Mouse (Mus musculus): ENCODE measurements around the gene Glud1. TPM values are rescaled to one million over a fixed set of nuclear protein-coding genes. Genes with fewer than 3 reads are reported as not detected.
"Not testable (repeated sequence)": the region's sequence is repeated elsewhere in the genome, so short reads cannot be mapped to it uniquely, and the experiment has no call there.

The Glud1 gene
- total RNA-seq, 2 experiments from 2014 or later = 279 to 296 TPM

DNA sequence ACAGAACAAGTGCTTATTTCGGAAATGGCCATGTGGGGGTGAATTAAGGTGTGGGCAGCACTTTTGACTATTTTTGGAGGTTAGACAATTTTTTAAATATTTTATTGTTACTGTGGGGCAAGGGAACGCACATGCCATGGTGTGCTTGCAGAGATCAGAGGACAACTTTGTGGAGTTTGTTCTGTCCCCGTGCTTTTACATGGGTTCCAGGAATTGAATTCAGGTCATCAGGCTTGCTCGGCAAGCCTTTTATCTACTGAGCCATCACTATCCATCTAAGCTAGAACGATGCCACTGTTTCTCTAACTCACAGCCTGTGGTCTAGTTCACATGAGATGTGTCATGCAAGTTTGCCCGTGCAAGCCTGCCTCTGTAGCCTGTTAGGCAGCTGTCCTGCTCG lies 37.8 kb downstream of the Glud1 start:
- DNase-seq (ENCODE audit: low spot score in 2 of 2) = no peak

- no peak for DNase-seq (ENCODE audit: low spot score in 2 of 2)
These were observed 38.5 kb downstream of the Glud1 start for GRCm38 (mm10) chr14:34349007-34349406.

- DNase-seq (ENCODE audit: low spot score in 2 of 2) = no peak
These were observed 41.1 kb downstream of the Glud1 start for GRCm38 (mm10) chr14:34351660-34352059.

DNA sequence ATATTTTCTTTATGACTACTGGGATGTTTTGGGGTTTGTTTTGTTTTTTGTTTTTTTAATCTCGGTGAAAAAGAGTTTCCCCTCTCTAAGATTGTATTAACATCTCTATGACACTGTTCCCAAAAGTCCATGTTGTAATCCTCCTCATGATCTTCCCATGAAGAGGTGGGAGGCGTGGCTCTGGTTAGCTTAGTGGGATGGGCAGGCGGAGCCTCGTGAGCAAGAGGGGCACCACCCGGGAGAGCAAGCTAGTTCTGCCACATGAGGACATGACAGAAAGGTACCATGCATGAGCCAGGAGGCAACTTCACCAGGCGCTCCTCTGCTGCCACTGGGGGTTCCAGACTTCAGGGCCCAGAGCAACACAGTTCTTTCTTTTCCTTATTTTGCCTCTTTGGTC lies 42.0 kb downstream of the Glud1 start:
- no peak for DNase-seq (ENCODE audit: low spot score in 2 of 2)

GRCm38 (mm10) chr14:34353326-34353725 lies 42.8 kb downstream of the Glud1 start:
- DNase-seq (ENCODE audit: low spot score in 2 of 2) = no peak

GRCm38 (mm10) chr14:34354456-34354855 lies 43.9 kb downstream of the Glud1 start:
- DNase-seq (ENCODE audit: low spot score in 2 of 2) = no peak

DNA sequence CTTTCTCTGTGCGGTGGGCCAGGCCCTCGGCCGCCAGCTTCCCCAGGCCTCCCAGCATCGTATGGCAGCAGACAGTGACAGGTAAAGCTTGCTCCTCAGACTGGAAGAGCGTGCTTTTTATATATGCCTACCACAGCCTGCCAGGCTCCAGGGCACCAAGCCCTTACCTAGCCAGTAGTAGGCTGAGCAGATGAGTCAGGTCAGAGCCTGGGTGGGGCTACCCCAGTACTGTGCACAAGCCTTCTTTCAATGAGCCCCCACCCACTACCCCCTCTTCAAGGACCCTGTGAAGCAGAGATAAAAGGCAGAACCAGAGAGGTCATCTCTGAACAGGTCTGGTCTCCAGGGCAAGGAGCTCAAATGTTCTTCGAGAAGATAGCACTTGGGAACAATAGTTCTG lies 44.8 kb downstream of the Glud1 start, which contains the start of gene Fam25c:
Fam25c (minus strand) TSS at position 133 of the 400 bp plus-strand sequence.
- DNase-seq (ENCODE audit: low spot score in 2 of 2) = no peak

DNA sequence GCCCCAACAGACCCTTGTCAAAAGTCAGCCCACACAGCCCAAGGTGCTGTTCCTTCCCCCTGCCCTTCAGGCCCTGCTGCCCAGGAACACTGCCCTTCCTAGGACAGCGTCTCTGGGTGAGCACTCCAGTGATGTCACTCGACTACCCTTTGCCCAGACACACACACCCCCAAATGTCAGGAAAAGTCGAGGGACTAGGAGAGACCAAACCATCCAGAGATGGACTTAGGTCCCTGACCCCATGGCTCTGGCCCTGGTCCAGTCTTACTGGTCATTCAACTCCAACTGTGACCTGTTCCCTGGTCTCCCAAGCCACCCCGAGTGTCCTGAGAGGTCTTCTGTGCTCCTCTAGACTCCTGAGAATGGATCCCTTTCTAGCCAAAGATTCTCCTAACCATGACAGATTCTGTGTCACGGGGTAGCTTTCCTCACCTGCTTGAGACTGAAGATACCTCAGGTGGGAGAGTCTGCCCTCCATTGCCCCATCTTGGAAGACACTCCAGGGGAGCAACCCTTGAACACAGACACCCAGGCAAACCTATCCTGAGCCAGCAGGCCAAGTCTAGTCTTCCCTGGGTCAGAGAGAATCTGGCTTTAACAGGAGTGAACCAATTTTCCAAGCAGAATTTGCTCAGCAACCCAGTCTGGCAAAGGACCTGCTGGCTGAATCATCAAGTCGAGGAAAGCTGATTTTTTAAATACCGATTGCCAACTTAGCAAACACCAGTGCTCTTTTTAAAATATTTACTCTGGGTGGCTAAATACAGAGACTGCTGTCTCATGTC lies 47.3 kb downstream of the Glud1 start:
- peak; percentile 9 to 57 for DNase-seq (ENCODE audit: low spot score in 2 of 2)

- no peak for DNase-seq (ENCODE audit: low spot score in 2 of 2)
These were observed 49.2 kb downstream of the Glud1 start for GRCm38 (mm10) chr14:34359676-34360244.

DNA sequence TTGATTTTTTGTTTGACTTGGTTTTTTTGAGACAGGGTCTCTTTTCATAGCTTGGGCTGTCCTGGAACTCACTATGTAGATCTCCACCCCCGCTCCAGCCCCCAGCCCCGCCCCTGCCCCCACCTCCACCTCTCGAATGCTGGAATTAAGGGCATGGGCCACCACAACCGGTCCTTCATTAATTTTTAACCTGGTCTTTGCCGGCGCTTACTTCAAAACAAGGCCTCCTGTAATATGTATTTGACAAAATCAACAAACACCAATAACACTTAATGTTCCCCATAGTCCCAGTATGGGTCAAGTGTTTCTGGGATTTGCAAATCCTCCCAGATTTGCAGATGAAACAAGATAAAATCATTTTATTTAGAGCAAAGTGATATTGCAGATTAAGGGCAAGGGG lies 49.7 kb downstream of the Glud1 start:
- DNase-seq (ENCODE audit: low spot score in 2 of 2) = no peak

DNA sequence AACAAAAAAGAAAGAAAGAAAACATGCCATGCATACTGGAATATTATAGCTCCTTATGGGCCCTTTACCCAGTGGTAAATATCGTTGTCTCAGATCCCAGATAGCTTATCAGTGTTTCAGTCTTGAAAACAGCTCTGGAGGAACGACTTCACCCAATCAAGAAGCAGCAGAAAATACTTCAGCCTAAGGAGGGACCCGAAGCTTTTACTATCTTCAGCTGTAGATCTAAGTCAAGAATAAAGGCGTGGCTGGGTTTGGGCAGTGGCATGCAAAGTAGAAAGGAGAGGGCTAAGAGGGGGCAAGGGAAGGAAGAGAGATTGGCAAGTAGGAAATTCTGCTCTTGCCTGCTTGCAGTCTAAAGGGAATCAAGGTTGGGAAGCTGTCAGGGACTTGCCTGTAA lies 51.6 kb downstream of the Glud1 start:
- DNase-seq (ENCODE audit: low spot score in 2 of 2) = no peak

DNA sequence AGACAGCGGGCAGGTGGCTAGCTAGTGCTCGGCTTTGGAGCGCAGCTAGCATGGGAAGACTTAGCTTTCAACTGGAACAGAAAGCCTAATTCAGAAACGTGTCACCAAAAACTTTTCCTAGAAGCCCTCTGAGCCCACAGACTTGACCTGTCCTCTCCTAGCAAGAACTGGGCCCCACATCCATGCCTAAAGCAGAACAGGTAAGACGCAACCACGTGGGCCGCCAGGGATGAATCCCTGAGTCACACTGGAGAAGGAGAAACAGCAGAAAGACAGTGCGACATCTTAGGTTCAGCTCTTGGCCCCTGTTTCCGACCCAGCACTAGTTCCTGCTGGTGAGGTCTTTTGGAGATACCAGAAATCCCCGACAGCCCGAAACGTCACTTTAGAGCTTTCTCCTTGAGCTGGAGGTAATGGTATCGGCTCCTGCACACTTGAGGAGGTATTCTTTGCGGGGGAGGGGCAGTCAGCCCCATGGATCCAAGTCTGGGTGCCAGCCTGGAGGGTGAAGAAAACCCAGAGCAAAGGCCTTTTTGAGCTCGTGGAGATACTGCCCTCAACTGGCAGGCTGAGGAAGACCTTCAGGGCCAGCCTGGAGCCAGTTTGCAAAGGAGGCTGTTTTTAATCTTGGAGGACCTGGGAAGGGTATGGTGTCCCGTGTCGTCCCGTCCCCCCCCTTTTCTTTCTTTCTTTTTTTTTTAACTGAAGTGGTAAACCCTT lies 52.4 kb downstream of the Glud1 start:
- peak; percentile 25 to 81 for DNase-seq (ENCODE audit: low spot score in 2 of 2)

DNA sequence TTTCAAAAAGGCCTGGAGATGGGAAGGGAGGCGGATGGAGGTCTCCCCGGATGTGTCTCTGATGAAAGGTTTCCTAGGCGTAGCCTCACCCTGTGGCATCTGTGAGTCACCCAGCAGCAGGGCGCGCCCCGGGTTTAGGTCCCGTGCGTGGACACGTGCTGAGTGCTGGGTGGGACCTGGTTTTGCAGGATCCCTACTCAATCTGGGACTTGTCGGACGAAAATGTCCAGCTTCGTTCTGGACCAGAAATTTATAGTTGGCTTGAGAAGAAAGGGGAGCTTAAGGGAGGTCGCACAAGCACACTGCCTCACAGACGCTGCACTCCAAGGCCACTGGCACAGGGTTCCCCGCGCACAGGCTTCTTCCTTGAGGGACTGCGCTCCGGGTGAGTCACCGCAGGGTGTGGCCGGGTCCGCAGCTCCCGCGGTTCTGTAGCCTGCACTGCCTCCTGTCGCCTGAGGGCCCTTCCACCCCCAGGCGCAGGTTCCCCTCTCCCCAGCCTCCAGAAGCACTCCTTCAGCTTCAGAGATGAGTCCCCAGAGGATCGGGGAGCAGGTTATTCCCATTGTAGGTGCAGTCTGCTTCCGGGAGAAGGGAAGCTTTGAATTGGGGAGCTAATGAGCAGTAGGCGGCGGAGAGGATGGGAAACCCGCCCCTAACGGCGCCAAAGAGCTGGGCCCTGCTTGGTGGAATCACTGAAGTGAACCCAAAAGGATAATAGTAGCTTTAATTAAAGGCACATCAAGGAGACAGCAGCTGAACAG lies 53.1 kb downstream of the Glud1 start:
- no peak for DNase-seq (ENCODE audit: low spot score in 2 of 2)

- not testable (repeated sequence) for DNase-seq (ENCODE audit: low spot score in 2 of 2)
These were observed 54.0 kb downstream of the Glud1 start for GRCm38 (mm10) chr14:34364254-34365146.

DNA sequence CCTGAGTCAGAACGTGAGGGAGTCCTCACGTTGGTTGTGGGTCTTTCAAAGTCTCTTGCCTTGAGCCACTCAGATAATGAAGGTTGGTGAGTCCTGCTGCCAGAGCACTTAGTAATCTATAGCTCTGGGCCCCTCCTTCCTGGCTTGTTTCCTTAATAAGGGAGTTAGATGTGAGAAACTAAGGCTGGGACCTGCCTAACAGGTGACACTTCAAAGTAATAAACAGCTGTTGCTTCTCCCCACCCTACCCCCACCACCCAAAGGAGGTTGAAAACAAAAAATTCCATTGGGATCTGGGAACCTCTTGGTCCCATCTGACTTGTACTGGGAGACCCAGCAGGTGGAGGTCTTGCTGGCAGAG lies 54.6 kb downstream of the Glud1 start:
- DNase-seq (ENCODE audit: low spot score in 2 of 2) = no peak

- no peak for DNase-seq (ENCODE audit: low spot score in 2 of 2)
These were observed 59.7 kb downstream of the Glud1 start for GRCm38 (mm10) chr14:34370203-34370602.

- no peak for DNase-seq (ENCODE audit: low spot score in 2 of 2)
These were observed 60.4 kb downstream of the Glud1 start for GRCm38 (mm10) chr14:34370921-34371320.

GRCm38 (mm10) chr14:34371763-34372162 lies 61.2 kb downstream of the Glud1 start:
- DNase-seq (ENCODE audit: low spot score in 2 of 2) = no peak

DNA sequence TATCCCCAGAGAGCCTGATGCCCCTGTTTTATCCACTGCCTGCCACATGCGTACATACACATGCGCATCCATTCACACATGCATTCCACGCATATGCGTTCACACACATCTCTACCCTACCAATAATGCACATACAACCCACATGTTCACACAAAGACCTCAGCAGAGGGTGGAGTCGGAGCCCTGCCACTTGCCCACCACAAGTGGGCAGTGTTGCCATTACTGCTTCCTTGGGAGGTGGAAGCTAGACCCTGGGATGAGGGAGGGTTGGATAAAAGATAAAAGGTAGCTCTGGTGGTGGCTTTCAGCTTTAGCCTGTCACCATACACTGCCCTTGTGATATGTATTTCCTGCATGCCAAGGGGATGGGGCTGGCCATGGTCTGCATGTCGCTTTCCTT lies 62.1 kb downstream of the Glud1 start:
- DNase-seq (ENCODE audit: low spot score in 2 of 2) = peak; percentile 22 to 54

GRCm38 (mm10) chr14:34373581-34373980 lies 63.1 kb downstream of the Glud1 start:
- no peak for DNase-seq (ENCODE audit: low spot score in 2 of 2)

DNA sequence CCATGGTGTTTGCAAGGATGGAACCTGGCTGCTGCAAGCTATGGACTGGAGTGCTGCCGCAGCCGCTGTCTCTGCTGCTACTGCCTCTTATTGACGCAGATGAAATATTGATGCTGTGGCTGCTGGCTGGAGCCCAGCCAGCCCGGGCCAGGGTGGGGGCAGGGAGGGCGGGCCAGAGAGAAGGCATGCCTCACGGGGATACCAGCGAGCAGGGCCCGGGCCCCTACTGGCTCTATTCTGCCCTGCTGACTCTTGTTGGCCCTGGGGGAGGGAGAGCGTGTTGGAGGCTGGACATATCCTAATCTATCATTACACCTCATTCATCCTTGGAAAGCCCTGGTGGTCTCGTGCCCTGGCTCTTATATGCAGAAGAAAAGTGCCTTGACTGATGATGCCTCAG lies 64.0 kb downstream of the Glud1 start, which contains the start of gene Sncg:
Sncg (minus strand) TSS at position 213 of the 400 bp plus-strand sequence.
- DNase-seq (ENCODE audit: low spot score in 2 of 2) = no peak

Measured in layer of hippocampus, adult 18-20 months (tissue).